Mouse (Mus musculus) spleen, postnatal 4 days (tissue): Measurements from ENCODE around the gene Gmcl1.

ENCODE experiments used
- DNase-seq, 2 experiments: peaks; one replicate each; pipeline ENCODE4 v3.0.0; 2022; ENCODE audit warnings: low spot score in 2 of 2

Gmcl1 gene

GRCm38 (mm10) chr6:86736313-86736712, 3.1 kb upstream of the Gmcl1 start:
- no peak for DNase-seq

DNA sequence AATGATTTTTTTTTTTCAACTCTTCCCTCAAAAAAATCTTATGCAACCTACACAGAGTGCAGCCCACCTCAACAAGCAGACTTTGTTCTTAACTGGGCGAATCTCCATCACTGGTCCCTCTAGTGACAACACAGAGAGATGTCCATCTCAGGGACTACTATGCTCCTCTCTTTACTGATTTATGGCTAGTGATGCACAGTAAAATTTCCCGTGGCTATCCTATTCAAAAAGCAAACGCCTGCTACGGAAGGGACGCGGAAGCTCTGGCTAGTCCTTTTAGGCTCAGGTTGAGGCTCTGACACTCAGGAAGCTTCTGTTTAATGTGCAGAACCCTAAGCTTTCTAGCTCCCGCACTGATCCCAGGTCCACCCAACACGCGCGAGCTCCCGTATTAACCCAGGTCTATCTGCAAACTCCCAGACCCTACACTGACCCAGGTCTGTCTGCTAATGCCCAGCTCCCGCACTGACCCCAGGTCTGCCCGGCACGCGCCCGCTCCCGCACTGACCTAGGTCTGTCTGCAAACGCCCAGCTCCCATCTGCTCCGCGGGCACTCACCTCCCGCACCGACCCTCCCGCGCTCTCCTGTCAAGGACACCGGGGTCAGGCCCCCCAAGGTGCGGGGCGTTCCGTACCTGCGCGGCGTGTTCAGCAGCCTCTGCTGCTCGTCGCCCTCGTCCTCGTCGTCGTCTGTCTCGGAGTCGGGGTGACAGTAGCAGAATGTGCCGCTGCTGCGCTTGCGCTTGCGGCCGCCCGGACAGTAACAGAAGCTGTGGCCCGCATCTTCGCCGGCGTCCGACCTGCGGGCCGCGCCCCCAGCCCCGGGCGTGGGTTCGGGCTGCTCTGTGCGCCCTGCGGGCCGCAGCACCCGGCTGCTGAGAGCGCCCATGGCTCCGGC, 658 bp downstream of the Gmcl1 start:
- peak; percentile 50 to 81 for DNase-seq

- no peak for DNase-seq
These were observed 4.5 kb downstream of the Gmcl1 start for GRCm38 (mm10) chr6:86728711-86729110.

DNA sequence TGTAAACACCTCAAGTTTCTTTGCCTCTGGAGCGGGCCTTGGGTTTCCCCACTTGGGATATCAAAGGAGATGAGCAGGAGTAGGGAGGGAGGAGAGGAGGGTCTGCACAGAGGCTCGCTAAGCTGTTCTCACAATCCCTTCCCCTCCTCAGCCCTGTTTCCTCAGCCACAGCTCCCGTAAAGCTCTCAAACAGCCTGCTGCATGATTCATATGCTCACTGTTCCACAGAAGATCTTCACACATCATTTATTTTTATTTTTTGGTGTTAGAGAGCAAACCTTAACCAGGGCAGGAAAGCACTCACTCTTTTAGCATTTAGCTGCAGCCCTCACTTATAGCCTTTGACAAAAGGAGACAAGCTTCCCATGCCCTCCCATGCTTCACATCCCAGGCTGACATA, 11.2 kb downstream of the Gmcl1 start:
- no peak for DNase-seq

DNA sequence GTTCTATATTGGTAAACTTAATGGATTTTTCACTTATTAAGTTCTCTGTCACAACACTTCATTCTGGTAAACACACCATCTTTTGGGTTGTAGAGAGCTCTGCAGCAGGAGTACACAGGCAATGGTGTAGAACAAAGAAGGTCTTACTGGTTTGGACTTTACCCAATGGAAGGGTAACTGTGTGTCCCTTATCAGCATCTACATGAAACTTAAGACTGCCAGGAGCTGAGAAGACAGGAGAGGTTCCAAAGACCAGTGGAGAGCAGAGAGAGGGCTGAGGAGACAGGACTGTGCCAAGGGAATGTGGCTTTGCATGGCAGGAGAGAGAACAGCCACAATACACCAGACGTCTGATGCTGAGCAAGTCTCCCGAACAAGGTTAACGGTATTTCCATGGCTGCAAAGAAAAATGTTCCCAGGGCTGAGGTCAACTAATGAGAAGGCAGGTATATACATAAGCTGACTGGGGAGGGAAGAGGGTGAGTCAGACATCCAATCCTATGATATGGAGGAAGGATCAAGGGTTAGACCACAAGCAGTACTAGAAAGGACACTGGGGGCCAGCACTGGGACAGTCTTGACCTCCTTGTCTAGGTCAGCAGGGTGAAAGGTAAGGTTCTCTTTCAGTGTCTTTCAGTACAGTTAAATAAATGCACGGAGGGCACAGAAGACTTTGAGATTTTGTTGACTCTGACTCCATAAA, 25.0 kb downstream of the Gmcl1 start:
- no peak for DNase-seq

DNA sequence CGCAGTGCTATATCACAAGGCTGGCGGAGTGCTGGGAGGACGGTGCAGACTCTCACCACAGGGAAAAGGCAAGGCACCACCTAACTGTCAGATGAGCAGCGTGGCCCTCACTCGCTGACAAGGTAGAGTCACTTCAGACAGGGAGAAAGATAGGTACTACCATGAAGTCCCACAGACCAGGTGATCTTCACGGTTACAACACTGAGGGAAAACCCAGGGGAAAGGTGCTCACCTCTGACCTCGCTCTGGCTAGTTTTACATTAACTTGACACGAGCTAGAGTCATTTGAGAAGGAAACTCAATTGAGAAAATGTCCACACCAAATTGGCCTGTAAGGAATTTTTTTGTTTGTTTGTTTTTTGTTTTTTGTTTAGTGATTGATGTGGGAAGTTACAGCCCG, 30.6 kb downstream of the Gmcl1 start:
- DNase-seq = no peak

- no peak for DNase-seq
These were observed 35.3 kb downstream of the Gmcl1 start for GRCm38 (mm10) chr6:86697903-86698302.

GRCm38 (mm10) chr6:86696213-86696612, 37.0 kb downstream of the Gmcl1 start:
- DNase-seq = no peak

GRCm38 (mm10) chr6:86694465-86694864, 38.7 kb downstream of the Gmcl1 start:
- peak; percentile 71 to 87 for DNase-seq

DNA sequence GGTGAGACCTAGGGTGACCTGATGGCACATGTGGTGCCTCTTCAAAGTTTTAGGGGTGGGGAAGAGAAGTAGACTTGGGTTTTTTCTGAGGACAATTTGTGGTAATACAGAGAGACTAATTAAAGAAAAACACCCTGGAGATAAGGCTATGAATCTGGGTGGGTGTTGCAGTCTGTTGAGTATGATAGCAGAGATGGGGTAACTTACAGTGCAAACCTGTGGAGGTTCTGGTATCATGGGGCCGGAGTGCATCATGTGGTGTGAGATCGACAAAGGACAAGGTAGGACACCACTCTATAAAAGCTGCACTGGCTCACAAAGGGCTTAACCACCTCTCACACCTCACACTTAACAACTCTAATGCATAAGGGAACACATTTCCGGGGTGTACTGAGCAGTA, 43.5 kb downstream of the Gmcl1 start:
- no peak for DNase-seq

DNA sequence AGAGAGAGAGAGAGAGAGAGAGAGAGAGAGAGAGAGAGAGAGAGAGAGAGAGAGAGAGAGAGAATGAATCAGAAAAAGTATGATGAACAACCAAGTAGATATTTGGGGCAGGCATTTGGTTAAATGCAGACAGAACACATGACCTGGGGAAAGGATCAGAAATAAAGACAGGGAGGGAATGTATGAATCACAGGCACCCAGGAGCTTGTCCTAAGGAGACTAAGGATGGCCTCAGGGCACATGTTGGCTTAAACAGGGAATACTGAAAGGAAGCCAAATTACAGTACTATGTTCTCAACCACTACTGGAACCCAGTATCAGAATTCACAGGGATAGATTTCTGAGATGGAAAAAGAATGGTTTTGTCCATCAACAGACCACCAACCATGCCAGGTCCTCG, 46.2 kb downstream of the Gmcl1 start:
- DNase-seq = no peak

DNA sequence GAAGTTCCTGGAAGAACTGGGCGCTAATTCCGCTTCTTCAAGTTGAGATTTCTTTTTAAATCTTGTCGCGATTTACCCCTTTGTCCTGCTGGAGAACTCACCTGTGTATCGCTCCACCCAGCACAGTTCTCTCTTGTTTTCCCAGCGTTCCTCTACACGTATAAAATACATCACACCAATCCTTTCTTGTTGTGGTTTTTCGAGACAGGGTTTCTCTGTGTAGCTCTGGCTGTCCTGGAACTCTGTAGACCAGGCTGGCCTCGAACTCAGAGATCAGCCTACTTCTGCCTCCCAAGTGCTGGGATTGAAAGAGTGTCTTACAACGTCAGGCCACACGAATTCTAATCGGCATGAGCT, 48.5 kb downstream of the Gmcl1 start:
- no peak for DNase-seq

DNA sequence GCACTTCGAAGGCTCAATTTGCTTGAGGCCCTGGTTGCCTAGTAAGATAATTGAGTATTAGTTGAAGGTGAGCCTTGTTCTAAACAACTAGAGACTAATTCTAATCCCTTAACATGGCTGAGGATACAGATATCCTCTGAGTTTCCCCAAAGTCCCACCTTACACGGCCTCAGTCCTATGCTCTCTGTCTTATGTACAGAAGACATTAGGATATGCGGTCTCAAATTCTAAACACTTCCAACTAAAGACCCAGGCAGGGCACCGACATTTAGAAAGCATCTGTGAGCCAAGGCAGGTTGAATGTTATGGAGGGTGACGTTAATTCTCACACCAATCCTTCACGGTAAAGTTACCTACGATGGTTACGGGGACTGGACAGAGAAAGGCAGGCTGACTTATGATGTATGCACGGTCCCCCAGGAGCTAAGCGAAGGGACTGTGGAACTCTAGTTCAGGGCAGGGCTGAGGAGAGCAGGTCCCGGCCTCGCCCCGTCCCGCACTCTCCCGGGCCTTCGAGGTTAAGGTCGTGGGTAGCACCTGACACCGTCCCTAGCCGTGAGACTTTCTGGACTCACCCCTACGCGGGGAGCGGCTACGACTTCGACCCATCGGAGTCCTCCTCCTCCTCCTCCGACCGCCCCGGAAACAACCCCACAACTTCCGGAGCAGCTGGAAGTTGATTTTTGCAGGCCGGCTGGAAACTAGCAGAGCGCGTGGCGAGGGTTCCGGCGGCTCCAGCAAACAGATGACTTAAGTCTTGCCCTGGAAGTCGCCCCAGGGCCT, 49.1 kb downstream of the Gmcl1 start, which contains the start of gene Snrnp27:
Gene Snrnp27, minus strand, starts transcription at position 651 of the 783 bp plus-strand sequence.
- DNase-seq = peak; percentile 91 to 97

GRCm38 (mm10) chr6:86681289-86681688, 51.9 kb downstream of the Gmcl1 start:
- no peak for DNase-seq

DNA sequence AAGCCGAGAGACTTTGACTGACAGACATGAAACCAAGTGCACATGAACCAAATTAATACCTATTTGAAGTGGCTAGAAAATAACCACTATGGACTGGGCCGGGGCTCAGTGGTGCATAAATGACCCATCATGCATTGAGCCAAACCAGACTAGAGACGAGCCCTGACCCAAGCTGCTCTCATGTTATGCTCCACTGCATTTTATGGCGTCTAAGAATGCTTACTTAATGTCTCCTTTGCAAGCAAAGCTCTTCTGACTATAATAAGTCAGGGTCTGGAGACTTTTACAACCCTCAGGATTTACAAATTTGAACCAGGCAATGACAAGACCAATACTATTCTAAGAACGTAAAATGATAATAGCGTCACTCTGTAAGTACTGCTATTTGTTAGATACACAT, 54.8 kb downstream of the Gmcl1 start:
- no peak for DNase-seq

DNA sequence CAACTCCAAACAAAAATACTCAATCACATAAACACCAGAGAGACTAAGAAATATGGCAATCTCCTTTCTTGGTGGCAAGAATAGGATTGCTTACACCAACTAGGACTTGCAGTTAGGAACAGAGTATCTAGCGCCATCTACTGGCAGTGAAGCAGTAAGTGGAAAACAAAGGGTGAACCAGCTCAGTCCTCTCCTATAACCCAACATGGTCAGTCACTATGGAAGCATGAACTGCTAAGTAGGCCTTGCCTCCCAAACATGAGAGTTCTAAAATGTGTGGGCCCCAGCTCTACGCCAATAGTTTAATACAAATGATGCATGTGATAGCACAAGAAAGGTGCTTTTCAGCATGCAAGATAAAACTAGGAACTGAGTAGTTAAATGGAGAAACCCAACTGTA, 62.3 kb downstream of the Gmcl1 start:
- DNase-seq = peak in 1 of 2 experiments; percentile 60

- DNase-seq = peak; percentile 100
These were observed 63.9 kb downstream of the Gmcl1 start for GRCm38 (mm10) chr6:86669240-86669727.

DNA sequence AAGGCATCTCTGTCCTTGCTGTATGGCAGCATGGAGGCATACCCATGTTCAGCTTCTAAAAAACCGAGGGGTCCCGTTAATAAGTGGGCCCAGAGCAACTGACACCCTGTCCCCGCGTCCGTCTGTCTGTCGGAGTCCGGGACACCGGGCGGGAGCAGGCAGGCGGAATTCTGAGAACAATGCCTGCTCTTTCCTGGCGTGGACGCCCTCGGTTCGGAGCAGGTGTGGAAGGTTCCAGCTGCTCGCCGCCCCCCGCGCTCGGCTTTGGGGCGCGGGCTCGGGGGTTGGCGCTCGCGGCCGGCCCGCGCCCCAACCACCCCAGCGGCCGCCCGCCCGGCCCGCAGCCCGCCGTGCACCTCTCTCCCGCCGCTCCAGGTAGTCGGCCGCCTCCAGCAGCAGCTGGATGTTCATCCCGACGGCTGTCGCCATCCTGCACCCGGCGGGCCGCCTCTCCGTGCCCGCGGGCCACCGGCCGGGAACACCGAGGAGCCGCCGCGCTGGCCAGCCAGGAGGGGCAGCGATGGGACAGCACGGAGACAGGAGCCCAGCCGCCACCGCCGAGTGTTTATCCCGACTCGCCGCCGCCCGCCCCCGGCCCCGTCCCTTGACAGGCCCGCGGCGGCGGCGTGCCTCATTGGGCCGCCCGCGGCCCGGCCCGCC, 64.5 kb downstream of the Gmcl1 start, which contains the start of gene Mxd1:
Gene Mxd1, minus strand, starts transcription at position 582 of the 660 bp plus-strand sequence.
- peak in 1 of 2 experiments; percentile 80 for DNase-seq

- DNase-seq = no peak
These were observed 66.1 kb downstream of the Gmcl1 start for GRCm38 (mm10) chr6:86667061-86667460.

DNA sequence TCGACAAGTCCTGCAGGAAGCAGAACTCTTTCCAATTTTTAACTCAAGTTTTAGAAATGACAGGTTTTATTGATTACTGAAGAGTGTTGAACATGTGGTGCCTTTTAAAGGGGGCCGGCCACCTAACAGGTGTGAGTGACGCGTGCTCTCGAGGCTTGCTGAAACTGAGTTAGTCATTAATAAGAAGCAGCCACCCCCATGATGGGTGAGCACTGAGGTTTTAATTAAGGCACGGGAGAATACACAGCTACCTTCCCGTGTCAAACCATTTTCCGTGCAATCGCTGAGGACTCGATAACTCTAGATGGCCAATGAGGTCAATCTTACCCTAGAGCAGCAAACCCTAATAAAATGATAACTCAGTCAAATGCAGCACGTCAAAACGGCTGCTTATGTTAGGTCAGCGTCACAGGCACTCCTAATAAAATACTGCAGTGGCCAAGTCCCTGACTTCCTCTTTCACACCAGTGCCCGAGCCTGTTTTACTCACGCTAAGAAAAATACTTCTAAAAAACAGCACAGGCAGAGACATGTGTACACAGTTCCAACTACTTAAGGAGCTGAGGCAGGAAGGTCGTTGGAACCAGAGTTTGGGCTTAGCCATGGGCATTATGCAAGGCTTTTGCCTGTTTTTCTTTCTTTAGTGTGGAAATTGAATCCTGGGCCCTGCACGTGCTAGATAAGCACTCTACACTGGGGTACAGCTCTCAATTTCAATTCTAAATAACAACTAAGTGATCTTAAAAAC, 67.4 kb downstream of the Gmcl1 start:
- no peak for DNase-seq

DNA sequence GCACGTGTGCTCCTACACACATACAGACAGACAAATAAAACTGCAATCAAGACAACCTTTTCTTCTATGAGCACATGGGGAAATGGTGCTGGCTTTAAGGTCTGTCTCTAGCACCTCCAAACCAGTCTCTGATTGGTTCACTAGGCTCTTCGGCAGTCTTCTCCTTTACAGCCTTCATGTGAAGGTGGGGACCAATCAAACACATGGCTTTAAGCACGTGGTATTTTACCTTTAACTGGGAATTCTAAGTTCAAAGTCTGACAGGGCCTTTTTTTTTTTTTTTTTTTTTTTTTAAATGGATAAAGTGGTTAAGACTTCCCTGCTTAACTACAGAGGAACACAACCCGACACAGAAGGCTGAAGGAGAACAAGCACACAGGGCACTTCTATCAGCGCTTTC, 68.1 kb downstream of the Gmcl1 start:
- no peak for DNase-seq
